Mouse (Mus musculus) yolk sac, embryonic 10.5 days (tissue): Measurements from ENCODE around the gene Ms4a4a.
A peak's percentile ranks its signal among the peaks of the same experiment; 100 is the strongest.
"Not testable (repeated sequence)": the region's sequence is repeated elsewhere in the genome, so short reads cannot be mapped to it uniquely, and the experiment has no call there.

ENCODE experiments used
- DNase-seq: peaks from one replicate; pipeline ENCODE4 v3.0.0-alpha.2; 2017; ENCODE audit warnings: low spot score

Gene Ms4a4a

DNA sequence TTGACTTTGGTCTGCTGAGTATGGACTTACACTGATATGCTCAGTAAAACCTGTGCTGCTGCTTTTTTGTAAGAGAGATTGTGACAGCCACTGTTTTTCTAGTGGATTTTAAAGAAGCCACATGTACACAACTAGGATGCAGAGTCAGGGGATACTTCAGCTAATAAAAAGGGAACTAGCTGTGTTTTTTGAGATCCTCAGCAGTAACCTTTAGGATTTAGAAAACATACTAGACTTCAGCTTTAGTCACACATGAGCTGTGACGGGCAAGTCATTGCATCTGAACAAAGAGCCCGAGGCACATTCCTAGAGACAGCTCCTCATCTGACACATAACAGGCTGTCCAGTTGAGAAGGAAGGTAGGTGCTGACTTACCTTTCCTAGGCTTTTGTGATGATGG is at the start of gene Ms4a4a:
TSS of gene Ms4a4a (plus strand) at position 251 of the 400 bp plus-strand sequence.
- DNase-seq, result no peak

DNA sequence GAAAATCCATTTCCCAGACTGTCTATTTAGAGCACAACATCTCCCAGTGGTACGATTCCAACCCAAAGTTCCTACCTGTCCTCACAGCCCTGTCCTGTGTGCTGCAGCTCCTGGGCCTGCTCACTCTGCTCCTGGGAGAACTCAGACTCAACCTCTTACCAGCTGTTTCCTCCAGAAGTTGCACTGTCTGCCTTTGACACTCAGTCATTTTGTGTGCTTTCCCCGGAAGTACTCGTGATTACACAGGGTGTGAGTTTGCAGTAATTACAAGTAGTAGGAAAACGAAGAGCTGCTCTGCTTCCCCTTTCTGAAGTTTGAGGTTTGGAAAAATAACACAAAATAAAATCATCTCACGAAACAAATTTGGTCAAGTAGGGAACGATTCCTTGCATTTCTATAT is 39.4 kb upstream of the Ms4a4a start, which contains the start of gene Ms4a7:
TSS of gene Ms4a7 (minus strand) at position 215 of the 400 bp plus-strand sequence.
- no peak for DNase-seq

DNA sequence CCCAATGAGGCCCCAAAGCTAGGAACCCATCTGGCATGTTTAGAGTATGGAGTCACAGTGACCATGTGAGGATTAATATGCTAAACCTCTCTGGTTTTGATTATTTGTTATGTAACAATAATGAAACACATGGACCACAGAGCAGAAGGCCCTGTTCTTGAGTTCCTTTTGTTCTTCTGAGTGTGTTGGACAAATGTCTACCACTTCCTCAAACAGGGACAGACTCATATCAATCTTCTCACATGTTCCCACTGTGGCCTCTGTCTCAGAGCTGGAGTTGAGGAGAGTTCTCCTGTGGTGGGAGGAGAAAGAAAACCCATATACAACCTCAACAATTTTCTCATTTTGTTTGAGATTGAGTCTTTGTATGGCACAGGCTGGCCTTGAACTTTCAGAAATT is 32.2 kb upstream of the Ms4a4a start:
- DNase-seq, result no peak

DNA sequence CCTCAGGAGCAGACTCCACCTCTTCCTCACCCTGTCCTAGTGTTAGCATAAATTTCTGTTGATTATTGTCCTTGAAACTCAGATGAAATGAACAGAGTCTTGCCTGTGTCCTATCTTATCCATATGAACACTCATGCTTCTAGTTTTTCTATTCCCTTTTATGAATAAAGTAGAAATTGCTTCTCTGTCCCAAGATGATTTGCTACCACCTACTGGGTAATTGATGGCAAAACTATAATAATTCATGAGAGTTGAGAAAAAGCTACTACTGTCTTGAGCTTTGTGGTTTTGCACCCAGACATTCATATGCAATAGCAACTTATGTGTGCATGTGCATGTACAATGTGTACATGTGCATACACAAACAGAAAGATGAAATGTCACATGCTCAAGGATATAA is 31.3 kb upstream of the Ms4a4a start:
- no peak for DNase-seq

DNA sequence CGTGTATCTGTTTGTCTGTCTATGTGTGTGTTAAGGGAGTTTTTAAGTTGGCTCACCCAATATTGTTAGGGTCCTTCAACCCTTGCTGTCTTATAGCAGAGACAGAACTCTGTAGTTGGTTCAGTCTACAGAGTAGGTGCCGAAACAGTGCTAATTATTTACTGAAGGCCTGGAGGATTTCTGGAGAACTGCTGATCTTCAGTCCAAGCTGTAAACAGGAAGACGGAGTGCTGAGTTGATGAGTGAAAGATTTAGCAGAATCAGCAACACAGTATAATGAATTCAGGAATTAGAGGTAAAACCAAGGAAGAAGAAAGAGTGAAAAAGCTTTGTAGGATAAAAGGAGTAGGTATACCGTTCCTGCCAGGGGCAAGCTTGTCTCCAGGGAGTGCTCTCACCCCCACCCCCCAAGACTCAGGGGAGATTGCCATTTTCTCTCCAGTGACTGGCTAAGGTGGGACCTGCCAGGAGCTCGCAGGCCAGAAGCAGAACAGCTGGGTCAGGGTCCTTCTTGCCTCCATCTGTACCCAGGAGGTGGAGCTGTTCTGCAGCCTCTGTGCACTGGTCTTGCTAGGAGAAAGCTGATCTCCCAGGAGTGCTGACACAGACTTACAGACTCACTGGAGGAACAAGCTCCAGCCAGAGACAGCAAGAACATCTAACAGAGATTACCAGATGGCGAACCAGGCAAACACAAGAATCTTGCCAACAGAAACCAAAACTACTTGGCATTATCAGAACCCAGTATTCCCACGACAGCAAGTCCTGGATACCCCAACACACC is 25.4 kb upstream of the Ms4a4a start:
- DNase-seq, result peak; percentile 58

DNA sequence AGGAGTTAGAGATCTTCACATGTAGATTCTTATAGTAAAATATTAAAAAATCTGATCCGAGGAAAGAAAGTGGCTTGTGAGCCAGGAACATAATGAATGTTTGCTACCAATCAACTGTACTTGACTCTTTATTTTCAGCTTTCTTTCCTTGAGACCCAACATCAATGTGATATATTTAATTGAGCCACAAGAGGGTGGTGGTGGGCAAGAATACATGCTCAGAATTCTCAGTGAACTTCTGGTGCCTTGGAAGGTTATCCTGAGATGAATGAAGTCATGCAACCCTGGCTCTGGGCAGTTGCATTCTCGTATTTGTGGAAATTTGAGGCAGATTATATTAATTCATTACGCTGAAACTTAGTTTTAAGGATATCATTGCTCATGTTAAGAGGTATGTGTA is 23.4 kb upstream of the Ms4a4a start:
- no peak for DNase-seq

DNA sequence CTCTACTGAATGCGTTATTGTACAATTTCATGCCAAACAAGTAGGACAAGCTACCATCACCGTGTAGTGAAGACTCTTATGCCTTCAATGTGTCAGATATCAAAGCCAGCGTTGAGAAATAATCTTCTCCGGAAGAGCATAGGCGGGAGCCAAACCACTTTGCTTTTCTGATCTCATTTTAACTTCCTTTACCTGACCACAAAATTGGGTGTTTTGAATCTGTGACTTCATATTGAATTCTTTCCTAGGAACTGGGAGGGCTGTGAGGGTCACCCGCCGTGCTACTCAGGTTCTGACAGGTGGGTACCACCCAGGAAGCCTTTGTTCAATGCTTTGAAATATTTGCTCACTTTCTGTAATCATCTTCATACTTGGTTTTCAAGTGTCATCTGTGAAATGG is 19.6 kb upstream of the Ms4a4a start:
- no peak for DNase-seq

DNA sequence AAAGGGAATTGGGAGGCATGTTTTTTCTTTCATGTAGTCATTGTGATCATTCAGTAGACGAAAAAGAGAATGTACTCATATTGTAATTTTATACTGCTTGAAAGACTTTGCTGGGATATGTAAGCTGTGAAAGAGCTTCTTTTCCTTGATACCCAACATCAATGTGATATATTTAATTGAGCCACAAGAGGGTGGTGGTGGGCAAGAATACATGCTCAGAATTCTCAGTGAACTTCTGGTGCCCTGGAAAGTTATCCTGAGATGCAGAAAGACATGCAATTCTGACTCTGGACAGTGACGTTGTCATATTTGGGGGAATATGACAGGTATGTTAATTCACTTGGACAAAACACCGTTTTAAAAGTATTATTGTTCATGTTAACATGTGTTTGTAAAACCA is 15.2 kb upstream of the Ms4a4a start:
- DNase-seq, result no peak

DNA sequence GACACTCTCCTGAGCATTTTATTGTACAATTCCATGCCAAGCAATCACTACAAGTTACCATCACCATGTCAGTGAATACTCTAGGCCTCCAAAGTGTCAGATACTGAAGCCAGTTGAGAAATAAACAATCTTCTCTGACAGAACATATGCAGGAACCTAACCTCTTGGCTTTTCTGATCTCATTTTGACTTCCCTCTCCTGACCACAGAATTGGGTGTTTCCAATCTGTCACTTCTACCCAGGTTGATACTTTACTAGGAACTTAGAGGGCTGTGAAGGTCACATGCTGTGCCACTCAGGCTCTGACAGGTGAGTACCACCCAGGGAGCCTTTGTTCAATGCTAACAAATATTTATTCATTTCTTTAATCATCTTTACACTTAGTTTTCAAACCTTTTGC is 13.3 kb upstream of the Ms4a4a start:
- no peak for DNase-seq

DNA sequence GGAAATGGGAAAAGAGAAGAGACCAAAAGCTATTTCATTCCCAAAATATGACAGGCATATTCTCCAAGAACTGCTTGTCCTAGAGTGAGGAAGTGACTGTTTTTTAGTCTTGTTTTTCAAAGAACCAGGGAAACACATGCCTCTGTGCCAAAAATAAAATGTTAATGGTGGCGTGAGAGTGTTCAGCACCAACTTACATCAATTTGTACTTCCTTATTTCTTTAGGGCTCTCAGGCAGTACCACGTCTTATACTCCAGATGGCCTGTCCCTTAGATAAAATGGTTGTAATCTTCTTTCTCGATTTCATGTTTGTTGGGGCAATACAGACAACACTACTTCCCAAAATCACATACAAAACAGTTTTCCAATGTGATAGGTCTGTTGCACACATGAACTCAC is 7.0 kb upstream of the Ms4a4a start:
- DNase-seq, result no peak

DNA sequence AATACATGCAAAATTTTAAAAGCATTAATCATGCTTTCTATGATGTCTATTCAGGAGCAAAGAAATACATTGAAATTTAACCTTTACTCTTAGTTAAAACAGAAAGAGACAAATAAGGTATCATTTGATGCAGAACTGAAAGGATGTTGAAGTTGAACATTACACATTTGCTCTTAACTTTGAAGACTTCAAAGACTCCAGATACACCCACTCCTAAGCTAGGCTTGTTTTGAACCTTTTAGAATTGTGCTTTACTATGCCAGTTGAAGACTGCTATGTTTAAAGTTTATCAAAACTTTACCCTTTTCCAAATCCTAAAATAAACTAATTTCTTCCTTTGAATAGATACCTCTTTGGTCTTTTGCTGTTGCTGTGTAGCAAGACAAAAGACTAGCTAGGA is 4.1 kb upstream of the Ms4a4a start:
- no peak for DNase-seq

DNA sequence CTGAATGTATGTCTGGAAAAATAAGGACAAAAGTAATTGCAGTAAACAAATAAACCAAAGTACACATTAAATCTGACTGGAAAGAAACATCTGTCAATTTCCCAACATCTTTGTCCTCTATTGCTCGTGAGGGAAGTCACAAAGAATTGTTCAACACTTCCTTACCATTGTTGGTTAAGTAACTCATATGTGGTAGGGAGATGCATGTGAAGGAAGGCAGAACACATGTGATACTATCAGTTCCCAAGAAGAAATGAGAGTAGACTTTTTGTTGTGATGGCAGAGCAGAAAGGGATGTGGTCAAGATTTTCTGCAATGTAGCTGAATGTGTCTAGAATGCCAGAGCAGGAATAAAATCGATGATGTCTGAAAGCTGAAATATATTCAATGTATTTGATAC is 1.1 kb downstream of the Ms4a4a start:
- no peak for DNase-seq

DNA sequence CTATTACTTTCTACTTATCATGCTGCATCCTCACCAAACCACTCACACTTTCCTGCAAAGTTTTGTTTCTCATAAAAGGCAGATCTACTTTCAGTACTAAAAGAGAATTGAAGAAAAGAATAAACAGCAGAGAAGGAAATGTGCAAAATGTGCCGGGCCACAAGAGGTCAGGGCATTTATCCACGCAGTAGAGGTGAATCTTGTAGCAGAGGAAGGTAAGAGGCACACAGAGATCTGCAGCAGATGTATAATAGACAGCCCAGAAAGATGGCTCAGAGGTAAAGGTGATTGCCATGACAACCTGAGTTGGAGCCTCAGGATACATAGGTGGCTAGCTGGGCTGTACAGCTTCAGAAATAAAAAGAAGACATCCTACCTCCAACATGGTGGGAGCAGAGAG is 11.8 kb downstream of the Ms4a4a start:
- no peak for DNase-seq

DNA sequence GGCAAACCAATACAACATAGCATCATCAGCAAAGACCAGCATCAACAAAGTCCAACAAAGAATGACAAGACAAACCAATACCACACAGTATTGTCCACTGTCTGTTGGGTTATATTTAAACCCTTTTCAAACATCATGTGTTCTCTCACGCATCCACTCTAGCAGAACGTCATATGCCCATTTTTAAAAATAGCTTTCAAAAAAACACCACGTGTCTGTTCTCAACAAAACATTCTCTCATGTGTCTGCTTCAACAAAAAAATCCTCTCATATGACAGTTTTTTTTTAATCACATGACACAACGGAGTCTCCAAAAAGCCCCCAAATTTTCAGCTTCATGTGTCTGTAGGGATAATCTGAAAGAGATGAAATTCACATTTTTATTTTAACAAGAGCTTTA is 12.4 kb downstream of the Ms4a4a start:
- no peak for DNase-seq

DNA sequence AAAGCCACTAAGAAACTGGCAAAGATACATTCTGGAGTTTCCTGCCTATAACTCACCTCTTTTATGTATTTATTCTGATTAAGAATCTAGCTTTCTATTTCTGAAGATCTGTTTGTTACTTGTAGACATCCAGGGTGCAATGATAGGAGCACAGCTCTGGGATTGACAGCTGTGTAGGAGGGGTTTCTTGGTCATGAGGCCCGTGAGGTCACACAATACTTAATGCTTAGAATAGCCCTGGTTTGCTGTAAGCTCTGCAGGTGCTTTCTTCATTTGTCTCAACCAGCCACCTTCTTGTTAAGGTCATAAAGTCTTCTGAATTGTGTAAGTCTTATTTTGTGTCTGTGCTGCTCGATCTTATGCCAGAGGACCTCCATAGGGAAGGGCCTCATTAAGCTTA is 13.6 kb downstream of the Ms4a4a start:
- DNase-seq, result no peak

DNA sequence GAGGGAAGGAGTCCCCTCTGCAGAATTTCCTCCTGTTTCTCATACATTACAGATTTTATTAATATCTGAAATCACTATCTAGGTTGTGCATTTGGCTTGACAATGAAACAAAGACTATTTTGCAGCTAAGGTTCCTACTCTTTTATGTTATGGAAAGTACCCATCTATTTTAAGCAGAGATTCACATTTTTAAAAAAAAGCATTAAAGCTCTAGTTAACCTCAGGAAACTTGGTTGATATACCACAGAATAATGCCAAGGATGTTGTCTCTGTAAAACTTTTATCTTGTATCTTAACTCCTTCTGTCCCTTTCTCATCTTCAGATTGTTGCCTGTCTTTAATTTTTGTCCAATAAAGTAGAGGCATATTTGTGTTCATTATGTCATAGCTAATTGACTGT is 20.4 kb downstream of the Ms4a4a start:
- no peak for DNase-seq

DNA sequence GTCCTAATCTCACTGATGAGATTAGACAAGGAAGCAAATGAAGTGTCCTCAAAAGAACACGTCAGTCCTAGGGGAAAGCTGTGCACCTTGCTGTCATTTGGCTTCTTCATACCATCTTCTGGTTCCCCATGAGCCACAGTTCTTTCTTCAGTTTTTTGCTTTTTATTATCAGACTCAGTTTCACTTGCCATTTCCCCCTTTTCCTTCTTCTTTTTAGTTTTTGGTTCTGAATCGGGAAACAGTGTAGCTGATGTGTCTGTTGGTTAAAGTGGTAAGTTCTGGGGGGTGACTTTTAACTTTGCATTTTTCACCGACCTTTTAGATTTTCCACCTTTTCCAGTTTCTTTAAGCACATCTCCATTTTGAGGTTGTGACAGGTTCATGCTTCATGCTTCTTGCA is 29.2 kb downstream of the Ms4a4a start, which contains the start of gene Ms4a4c:
TSS of gene Ms4a4c (plus strand) at position 244 of the 400 bp plus-strand sequence.
- no peak for DNase-seq

DNA sequence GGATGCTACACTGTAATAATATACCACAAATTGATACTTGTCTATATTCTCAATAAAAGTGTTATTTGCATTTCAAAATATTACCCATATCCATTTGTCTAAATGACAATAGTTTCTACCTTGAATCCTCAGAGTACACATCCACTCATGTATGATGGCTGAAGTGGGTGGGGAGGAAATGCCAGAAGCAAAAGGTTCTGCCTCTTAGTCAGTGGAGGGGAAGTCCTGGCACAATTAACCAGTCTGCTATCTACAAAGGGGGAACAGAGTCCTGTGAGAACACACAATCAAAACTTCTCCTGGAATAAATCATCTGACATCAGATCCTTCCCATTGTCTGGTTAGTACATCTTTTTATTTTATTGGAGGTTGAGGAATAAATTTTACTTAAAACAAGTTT is 32.1 kb downstream of the Ms4a4a start:
- no peak for DNase-seq

DNA sequence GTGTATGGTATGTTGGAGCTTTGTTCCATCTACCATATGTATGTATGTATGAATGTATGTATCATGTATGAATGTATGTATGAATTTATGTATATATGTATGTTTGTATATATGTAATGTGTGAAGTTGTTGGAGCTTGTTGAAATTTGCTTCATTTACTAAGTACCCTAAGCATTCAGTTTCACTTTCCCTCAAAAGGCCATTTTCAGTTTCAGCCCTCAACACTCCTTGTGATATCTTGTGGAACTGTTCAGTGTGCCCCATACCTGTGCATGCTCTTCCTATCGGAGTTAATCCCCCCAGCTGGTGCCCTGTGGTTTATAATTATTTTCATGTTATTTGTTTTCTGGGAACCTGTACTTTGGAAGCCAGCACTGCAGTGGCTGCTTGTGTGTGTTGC is 33.3 kb downstream of the Ms4a4a start:
- DNase-seq, result no peak

DNA sequence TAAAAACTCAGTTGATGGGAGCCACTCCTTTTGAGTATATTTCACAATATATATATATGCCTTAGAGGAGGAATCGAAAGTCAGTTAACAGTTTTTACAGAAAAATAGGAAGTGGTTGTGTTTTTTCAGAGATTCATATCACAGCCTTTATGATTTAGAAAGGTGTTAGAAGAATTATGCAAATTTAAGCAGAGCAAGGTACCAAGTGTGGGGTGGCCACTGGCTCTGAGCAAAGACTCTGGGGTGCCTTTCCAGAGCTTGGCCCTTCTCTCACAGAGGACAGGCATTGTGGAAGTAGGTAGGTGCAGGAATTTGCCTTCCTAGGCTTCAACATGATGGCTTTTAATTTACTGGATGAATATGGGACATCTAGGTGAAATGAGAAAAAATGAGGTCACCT is 36.3 kb downstream of the Ms4a4a start:
- no peak for DNase-seq

DNA sequence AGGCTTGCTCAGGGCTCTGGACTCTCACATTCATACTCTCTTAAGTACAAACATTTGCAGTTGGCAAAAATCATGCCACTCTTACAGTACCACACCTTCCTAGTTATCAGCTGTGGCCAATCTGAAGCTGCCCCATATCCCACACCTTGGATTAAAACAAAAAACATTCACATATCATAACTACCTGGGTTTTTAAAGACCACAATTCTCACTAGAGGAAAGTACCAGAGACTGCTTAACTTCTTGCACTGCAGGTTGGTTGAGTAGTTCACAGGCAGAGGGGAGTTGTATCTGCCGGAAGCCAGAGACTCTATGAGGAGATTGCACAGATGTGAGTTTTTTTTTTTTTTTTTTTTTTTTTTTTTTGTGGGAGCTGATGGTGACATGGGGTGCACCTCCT is 38.8 kb downstream of the Ms4a4a start:
- no peak for DNase-seq

DNA sequence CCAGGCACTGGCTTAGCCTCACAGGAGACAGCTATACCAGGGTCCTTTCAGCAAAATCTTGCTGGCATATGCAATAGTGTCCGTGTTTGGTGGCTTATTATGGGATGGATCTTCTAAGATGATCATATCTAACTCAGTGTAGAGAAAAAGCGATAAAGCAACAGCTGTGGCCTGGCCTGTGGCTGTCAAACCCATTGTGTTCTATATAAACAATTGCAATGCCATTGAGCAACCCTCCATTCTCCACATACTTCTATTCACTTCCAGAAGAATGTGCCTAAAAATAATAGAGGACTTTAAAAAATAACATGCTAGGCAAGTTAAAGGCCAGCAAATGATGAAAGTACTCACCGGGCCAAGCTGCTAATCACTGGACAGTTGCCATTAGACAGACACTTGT is 40.3 kb downstream of the Ms4a4a start:
- DNase-seq, result no peak

DNA sequence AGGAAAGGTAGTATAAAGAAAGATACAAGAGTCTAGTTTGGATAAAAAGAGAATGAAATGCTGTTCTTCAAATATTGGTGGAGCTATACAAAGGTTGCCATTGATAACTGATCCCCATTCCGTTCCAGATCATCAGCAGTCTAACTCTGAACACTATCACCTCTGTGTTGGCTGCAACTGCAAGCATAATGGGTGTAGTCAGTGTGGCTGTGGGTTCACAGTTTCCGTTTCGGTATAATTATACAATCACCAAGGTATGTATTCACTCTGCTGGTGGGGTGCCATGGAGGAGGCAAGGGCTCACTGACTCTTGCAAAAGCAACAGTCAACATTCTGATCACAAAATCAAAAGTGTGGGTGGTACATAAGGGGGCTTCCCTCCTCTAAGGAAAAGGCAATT is 43.5 kb downstream of the Ms4a4a start:
- not testable (repeated sequence) for DNase-seq

DNA sequence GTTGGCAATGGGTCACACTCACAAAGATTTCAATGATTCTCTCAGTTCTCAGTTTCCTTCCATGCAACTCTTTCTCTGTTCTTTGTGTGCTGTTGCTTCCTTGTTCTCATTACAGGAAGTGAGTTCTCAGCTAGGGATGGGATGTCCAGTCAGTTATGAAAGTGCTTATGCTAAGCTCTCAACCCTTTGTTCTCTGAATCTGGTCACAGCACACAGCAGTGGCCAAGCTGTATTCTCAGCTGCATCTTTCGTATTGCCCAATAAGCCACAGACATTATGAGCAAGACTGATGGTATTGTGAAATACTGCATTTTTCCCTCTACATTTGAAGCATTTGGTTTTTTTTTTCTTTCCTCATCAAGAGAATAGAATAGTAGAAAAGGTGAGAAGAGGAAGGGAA is 55.9 kb downstream of the Ms4a4a start:
- DNase-seq, result not testable (repeated sequence)
